Mouse (Mus musculus): Measurements from ENCODE around the gene Polr3gl. TPM values are rescaled to one million over a fixed set of nuclear protein-coding genes. Genes with fewer than 3 reads are reported as not detected.

Polr3gl gene
- polyA plus RNA-seq, 1 experiment from 2014 or later, result 40.3 TPM

DNA sequence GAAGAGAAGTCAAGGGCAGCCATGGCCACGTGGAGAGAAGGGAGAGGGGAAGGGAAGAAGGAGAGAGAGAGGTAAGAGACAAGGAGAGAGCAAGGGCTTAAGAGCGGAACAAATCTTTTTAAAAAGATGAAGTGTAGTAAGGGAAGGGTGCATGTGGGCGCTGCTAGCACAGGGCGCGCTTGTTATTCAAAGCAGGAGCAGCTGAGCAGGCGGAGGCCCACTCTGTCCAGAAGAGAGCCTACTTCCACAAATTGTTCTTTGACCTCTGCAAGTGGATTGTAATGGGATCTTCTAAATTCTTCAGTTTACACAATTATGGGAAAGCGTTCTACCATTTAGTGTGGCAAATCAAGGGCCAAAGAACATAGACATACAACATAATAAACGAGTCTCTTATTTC lies 25.4 kb downstream of the Polr3gl start:
- Histone ChIP-seq H3K4me2 (replicated peaks) (no peak overlapping the region), H3K27me3 (replicated peaks) (no peaks in the 10 kb centered on the region), H3K4me3 (no peak overlapping the region), H3K9ac (no peak overlapping the region), H3K36me3 (no peaks in the 10 kb centered on the region), H3K4me1 (no peaks in the 10 kb centered on the region; the same call in 1 of the 2 replicates), H3K9me3 (no peaks in the 10 kb centered on the region), H3K27ac (no peak overlapping the region)
- WGBS, result 61% methylated on average over 8 of the region's 8 CpGs
- no peak for ATAC-seq (ENCODE audit: low FRiP score, low read depth)

GRCm38 (mm10) chr3:96566661-96567450 lies 27.1 kb downstream of the Polr3gl start:
- no peak overlapping the region for H3K9ac ChIP-seq
- WGBS, result 88% methylated on average over 8 of the region's 8 CpGs
- no peak for ATAC-seq (ENCODE audit: low FRiP score, low read depth)

DNA sequence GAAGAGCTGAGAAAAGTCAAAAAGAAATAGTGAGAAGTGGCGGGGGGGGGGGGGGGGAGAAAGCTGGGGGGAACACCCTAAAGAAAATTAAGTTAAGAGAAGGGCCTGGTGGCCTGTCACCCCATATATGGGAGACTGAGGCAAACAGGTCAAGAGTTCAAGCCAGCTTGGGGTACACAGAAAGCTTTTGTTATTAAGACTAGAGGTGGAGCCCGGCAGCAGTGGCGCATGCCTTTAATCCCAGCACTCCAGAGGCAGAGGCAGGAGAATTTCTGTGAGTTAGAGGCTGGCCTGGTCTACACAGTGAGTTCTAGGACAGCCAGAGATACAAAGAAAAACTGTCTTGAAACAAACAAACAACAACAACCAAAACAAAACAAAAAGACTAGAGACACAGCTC lies 28.9 kb downstream of the Polr3gl start:
- H3K9ac ChIP-seq, result no peak overlapping the region
- H3K9me3 ChIP-seq, result no peaks in the 10 kb centered on the region
- H3K27me3 ChIP-seq (replicated peaks), result no peaks in the 10 kb centered on the region
- H3K4me3 ChIP-seq, result no peak overlapping the region
- no peak overlapping the region for H3K27ac ChIP-seq
- H3K36me3 ChIP-seq, result peaks cover 14% of the 10 kb centered on the region
- no peak for ATAC-seq (ENCODE audit: low FRiP score, low read depth)
- no peak overlapping the region for H3K4me2 ChIP-seq (replicated peaks)
- 78% methylated on average over 3 of the region's 3 CpGs for WGBS
- H3K4me1 ChIP-seq, result peaks cover 20% of the 10 kb centered on the region

More at GRCm38 (mm10) chr3:96566661-96567450, 27.1 kb downstream of the Polr3gl start:
- H3K36me3 ChIP-seq, result no peaks in the 10 kb centered on the region
- H3K4me1 ChIP-seq, result peaks cover 5% of the 10 kb centered on the region
- H3K4me3 ChIP-seq, result no peak overlapping the region
- H3K4me2 ChIP-seq (replicated peaks), result no peak overlapping the region
- no peaks in the 10 kb centered on the region for H3K27me3 ChIP-seq (replicated peaks)
- no peaks in the 10 kb centered on the region for H3K9me3 ChIP-seq
- H3K27ac ChIP-seq, result no peak overlapping the region

GRCm38 (mm10) chr3:96564633-96565032 lies 29.3 kb downstream of the Polr3gl start:
- Histone ChIP-seq H3K4me3 (no peak overlapping the region), H3K4me1 (peaks cover 25% of the 10 kb centered on the region), H3K36me3 (peaks cover 19% of the 10 kb centered on the region), H3K9me3 (no peaks in the 10 kb centered on the region), H3K9ac (no peak overlapping the region), H3K27me3 (replicated peaks) (no peaks in the 10 kb centered on the region), H3K4me2 (replicated peaks) (no peak overlapping the region), H3K27ac (no peak overlapping the region)
- WGBS, result 70% methylated on average over 7 of the region's 7 CpGs
- no peak for ATAC-seq (ENCODE audit: low FRiP score, low read depth)

GRCm38 (mm10) chr3:96563911-96564632 lies 29.9 kb downstream of the Polr3gl start:
- H3K36me3 ChIP-seq, result peaks cover 23% of the 10 kb centered on the region
- no peak overlapping the region for H3K27ac ChIP-seq
- H3K9me3 ChIP-seq, result no peaks in the 10 kb centered on the region
- H3K4me1 ChIP-seq, result peaks cover 30% of the 10 kb centered on the region
- H3K4me2 ChIP-seq (replicated peaks), result no peak overlapping the region
- H3K4me3 ChIP-seq, result no peak overlapping the region
- no peak overlapping the region for H3K9ac ChIP-seq
- no peaks in the 10 kb centered on the region for H3K27me3 ChIP-seq (replicated peaks)
- ATAC-seq (ENCODE audit: low FRiP score, low read depth), result no peak
- WGBS, result 74% methylated on average over 10 of the region's 10 CpGs

DNA sequence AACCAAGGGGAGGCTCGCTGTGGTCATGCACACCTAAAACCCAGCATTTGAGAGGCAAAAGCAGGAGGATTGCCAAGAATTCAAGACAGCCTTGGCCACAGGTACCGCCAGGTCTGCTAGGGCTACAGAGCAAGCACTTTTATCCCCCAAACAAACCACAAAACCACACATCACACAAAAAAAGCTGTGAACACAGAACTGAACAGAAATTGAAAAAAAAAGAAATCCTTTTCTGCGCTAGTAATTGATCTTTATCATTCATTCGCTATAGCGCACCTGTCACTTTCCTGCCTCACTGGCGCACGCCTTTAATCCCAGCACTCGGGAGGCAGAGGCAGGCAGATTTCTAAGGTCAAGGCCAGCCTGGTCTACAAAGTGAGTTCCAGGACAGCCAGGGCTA lies 30.7 kb downstream of the Polr3gl start:
- Histone ChIP-seq H3K4me3 (no peak overlapping the region), H3K4me2 (replicated peaks) (no peak overlapping the region), H3K4me1 (peaks cover 30% of the 10 kb centered on the region), H3K36me3 (peaks cover 23% of the 10 kb centered on the region), H3K27me3 (replicated peaks) (no peaks in the 10 kb centered on the region), H3K9me3 (no peaks in the 10 kb centered on the region), H3K9ac (no peak overlapping the region), H3K27ac (no peak overlapping the region)
- no peak for ATAC-seq (ENCODE audit: low FRiP score, low read depth)
- 96% methylated on average over 8 of the region's 8 CpGs for WGBS

GRCm38 (mm10) chr3:96561946-96562681 lies 31.9 kb downstream of the Polr3gl start:
- Histone ChIP-seq H3K4me1 (peaks cover 31% of the 10 kb centered on the region), H3K4me3 (no peak overlapping the region), H3K4me2 (replicated peaks) (0 out of 2 replicates have a peak overlapping the region, but pooled peaks have one; percentile 18)

GRCm38 (mm10) chr3:96560881-96561668 lies 32.9 kb downstream of the Polr3gl start:
- peak overlapping the region; percentile 85 for H3K4me2 ChIP-seq (replicated peaks)

More at GRCm38 (mm10) chr3:96561946-96562681, 31.9 kb downstream of the Polr3gl start:
- no peaks in the 10 kb centered on the region for H3K27me3 ChIP-seq (replicated peaks)
- peaks cover 23% of the 10 kb centered on the region for H3K36me3 ChIP-seq
- H3K27ac ChIP-seq, result no peak overlapping the region
- H3K9me3 ChIP-seq, result no peaks in the 10 kb centered on the region
- ATAC-seq (ENCODE audit: low FRiP score, low read depth), result no peak
- H3K9ac ChIP-seq, result no peak overlapping the region
- 54% methylated on average over 10 of the region's 10 CpGs for WGBS

DNA sequence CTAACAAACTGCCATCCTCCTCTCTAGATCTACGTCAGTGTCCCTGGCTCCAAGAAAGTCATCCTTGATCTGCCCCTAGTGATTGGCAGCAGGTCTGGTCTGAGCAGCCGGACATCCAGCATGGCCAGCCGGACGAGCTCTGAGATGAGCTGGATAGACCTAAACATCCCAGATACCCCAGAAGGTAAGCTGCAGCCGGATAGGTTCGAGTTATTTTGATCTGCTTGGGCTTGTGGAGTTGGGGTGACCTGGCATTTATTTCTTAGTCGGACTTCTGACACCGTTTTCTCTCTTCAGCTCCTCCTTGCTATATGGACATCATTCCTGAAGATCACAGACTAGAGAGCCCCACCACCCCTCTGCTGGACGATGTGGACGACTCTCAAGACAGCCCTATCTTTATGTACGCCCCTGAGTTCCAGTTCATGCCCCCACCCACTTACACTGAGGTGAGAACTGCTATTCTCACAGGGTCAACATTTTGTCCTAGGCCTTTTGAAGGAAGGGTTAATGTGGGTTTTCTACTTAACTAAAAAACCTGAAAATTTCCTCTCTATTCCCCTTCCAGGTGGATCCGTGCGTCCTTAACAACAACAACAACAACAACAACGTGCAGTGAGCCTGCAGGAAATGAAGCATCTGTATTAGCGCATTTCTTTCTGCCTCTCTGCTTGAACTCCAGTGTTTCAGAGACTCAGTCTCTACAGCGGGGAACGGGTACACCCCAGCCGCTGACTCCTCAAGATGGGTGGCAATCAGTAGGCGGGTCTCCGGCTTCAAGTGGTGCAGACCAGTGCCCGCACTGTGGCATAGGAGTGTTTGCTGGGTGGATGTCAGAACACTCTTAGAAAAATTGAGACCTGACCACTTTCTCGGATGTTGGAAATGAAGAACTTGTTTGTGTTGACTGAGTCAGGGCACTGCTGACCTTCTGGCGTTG lies 33.8 kb downstream of the Polr3gl start:
- peak overlapping the region; percentile 61 for H3K4me3 ChIP-seq
- H3K27me3 ChIP-seq (replicated peaks), result no peaks in the 10 kb centered on the region
- no peaks in the 10 kb centered on the region for H3K9me3 ChIP-seq
- ATAC-seq (ENCODE audit: low FRiP score, low read depth), result no peak
- peaks cover 37% of the 10 kb centered on the region for H3K4me1 ChIP-seq
- H3K27ac ChIP-seq, result no peak overlapping the region
- H3K36me3 ChIP-seq, result peaks cover 23% of the 10 kb centered on the region
- WGBS, result 91% methylated on average over 23 of the region's 23 CpGs
- peak overlapping the region; percentile 85 for H3K4me2 ChIP-seq (replicated peaks)
- 0 out of 2 replicates have a peak overlapping the region, but pooled peaks have one; percentile 22 for H3K9ac ChIP-seq

More at GRCm38 (mm10) chr3:96560881-96561668, 32.9 kb downstream of the Polr3gl start:
- no peak overlapping the region for H3K9ac ChIP-seq
- peaks cover 37% of the 10 kb centered on the region for H3K4me1 ChIP-seq
- H3K4me3 ChIP-seq, result no peak overlapping the region
- no peaks in the 10 kb centered on the region for H3K9me3 ChIP-seq
- WGBS, result 84% methylated on average over 9 of the region's 9 CpGs
- ATAC-seq (ENCODE audit: low FRiP score, low read depth), result no peak
- H3K27me3 ChIP-seq (replicated peaks), result no peaks in the 10 kb centered on the region
- peaks cover 23% of the 10 kb centered on the region for H3K36me3 ChIP-seq
- H3K27ac ChIP-seq, result no peak overlapping the region

GRCm38 (mm10) chr3:96559398-96559910 lies 34.5 kb downstream of the Polr3gl start:
- H3K36me3 ChIP-seq, result peaks cover 23% of the 10 kb centered on the region
- H3K9ac ChIP-seq, result peak overlapping the region; percentile 22; the same call in 1 of the 2 replicates
- 85% methylated on average over 12 of the region's 12 CpGs for WGBS
- H3K27ac ChIP-seq, result no peak overlapping the region
- peak overlapping the region; percentile 61 for H3K4me3 ChIP-seq
- ATAC-seq (ENCODE audit: low FRiP score, low read depth), result no peak
- H3K4me1 ChIP-seq, result peaks cover 41% of the 10 kb centered on the region
- H3K27me3 ChIP-seq (replicated peaks), result no peaks in the 10 kb centered on the region
- no peaks in the 10 kb centered on the region for H3K9me3 ChIP-seq
- peak overlapping the region; percentile 85 for H3K4me2 ChIP-seq (replicated peaks)
